Mouse (Mus musculus): ENCODE data around the gene Dusp2. TPM values are rescaled to one million over a fixed set of nuclear protein-coding genes. Genes with fewer than 3 reads are reported as not detected.
"Not testable (repeated sequence)": the region's sequence is repeated elsewhere in the genome, so short reads cannot be mapped to it uniquely, and the experiment has no call there.

Dusp2 gene
- total RNA-seq (2021) = 1 to 10 TPM; 3.3 to 3.7 TPM

- peak; percentile 85 for DNase-seq
Observed at GRCm38 (mm10) chr2:127335767-127336496, at the start of gene Dusp2. Dusp2 (plus strand) TSS chr2:127336159.

- no peak for DNase-seq
Observed at GRCm38 (mm10) chr2:127292250-127292649, 43.7 kb upstream of the Dusp2 start.

DNA sequence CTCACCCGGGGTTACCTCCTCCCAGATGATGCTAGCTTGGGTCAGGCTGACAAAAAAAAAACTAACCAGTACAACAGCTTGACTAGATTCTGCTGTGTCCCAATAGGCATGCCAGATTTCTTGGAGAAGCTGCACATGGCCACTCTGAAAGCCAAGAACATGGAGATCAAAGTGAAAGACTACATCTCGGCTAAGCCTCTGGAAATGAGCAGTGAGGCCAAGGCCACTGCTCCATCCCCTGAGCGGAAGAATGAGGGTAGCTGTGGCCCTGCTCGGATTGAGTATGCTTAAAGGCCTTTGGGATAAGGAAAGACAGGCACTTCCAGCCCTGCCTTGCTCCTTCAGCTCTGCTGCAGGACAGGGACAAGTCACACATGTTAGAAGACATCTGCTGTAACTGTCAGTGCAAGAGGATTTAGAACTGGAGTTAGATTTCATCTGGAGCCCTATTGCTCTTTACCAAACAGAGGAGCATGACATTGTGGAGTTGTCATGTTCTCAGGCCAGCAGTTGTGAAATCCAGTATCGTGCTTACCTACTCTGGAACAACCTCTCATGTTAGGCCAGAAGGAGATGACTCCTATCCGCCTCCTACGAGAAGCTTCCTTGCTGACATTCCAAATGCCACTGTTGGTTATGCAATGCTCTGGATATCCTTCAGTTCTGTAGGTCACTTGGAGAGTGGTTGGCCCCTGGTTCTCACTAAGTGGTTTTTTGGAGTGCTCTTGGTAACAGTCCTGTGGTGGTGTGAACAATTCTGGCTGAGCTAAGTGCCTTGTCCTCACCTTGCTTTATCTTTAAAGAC lies 38.8 kb upstream of the Dusp2 start:
- no peak for DNase-seq

GRCm38 (mm10) chr2:127298056-127298455 lies 37.9 kb upstream of the Dusp2 start:
- DNase-seq = no peak

- no peak for DNase-seq
Observed at GRCm38 (mm10) chr2:127300701-127301100, 35.3 kb upstream of the Dusp2 start.

DNA sequence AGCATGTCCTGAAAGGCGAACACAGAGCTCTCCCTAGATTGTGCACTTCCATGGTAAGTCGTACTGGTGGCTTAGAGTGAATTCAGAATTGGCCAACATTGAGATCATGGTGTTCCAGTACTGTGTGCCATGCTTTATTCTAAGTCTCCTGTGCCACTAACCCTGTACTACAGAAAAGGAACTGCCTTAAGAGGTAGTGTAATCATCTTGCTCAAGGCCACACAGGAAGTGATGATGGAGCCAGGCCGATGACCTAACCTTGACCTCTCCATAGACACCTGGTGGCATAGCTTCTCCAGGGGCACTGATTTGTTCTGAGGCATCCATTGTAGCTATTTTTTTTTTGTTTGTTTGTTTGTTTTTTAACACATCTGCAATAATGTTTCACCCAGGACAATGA lies 34.1 kb upstream of the Dusp2 start:
- DNase-seq = no peak

GRCm38 (mm10) chr2:127304192-127304591 lies 31.8 kb upstream of the Dusp2 start:
- DNase-seq = not testable (repeated sequence)

GRCm38 (mm10) chr2:127304609-127305210 lies 31.2 kb upstream of the Dusp2 start:
- no peak for DNase-seq

DNA sequence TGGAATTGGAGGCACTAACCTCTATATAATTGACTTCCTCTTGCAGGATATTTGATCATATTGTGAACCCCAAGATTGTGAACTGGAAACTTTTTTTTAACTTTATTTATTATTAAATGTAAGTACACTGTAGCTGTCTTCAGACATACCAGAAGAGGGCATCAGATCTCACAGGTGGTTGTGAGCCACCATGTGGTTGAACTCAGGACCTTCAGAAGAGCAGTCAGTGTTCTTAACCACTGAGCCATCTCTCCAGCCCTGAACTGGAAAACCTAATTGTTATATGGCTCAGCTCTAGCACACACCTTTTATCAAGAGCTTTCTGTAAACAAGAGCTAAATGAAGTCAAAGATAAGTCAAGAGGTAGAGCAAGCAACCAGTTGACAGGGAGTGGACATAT lies 29.8 kb upstream of the Dusp2 start:
- DNase-seq = no peak

- no peak for DNase-seq
Observed at GRCm38 (mm10) chr2:127307179-127307578, 28.8 kb upstream of the Dusp2 start.

DNA sequence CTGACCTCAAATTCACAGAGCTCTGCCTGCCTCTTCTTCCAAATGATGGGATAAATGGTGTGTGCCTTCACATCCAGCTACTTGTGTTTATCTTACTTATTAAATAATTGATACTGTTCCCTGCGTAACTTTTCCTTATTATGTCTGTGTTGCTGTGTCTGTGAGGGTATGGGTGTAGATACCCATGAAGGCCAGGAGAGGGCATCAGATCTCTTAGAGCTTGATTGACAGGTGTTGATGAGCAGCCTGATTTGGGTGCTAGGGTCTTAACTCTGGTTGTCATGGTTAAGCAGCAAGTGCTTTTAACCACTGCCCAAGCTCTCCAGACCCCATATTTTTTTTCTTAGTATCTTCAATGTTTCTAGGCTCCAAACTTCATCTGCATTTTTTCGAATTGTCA lies 27.3 kb upstream of the Dusp2 start:
- DNase-seq = no peak

DNA sequence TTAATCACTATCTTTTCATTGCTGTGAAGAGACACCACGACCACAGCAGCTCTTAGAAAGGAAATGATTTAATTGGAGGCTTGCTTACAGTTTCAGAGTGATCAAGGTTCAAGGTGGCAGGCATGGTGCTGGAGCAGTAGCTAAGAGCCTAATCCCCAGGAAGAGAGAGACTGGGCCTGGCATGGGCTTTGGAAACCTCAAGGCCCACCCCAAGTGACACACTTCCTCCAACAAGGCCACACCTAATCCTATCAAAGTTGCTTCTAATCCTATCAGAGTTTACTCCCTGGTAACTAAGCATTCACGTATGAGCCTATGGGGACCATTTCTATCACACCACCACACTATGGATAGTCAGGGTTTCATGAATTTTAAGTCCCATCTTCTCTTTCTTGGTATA lies 25.7 kb upstream of the Dusp2 start:
- DNase-seq = no peak

- DNase-seq = no peak
Observed at GRCm38 (mm10) chr2:127310685-127311084, 25.3 kb upstream of the Dusp2 start.

- no peak for DNase-seq
Observed at GRCm38 (mm10) chr2:127311193-127311592, 24.8 kb upstream of the Dusp2 start.

DNA sequence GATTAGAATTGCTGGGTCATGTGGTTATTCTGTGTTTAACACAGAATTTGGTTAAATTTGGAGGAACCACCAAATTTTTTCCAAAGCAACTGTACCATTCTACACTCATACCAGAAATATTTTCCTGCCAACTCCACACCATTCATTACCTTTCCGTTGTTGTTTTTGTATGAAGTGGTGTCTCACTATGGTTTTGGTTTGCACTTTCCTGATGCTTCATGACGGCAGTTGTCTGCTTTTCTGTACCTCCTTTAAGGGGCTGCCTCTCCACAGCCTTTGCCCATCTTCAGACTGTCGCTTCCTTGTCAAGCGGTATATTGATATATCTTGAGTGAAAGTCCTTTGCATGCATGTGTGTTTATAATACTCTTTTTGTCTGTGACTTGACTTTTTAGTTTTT lies 23.2 kb upstream of the Dusp2 start:
- DNase-seq = no peak

DNA sequence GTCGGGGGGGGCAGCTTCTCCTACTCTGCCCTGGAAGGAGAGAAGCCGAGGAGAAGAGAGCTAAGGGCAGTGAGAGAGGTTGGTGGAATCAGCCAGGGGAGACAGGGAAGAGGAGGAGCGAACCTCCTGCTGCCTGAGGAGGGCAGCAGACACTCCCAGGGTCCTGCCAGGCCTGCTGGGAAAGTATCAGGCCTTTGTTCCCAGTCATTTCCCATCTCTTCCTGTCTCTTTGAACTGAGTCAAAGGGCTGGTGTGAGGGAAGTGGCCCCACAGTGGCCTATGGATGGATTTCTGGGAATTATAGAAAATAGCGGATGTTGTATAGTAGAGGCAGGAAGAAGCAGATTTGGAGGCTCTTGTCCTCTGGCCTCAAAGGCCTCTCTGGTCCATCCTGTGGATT lies 22.1 kb upstream of the Dusp2 start:
- DNase-seq = no peak

DNA sequence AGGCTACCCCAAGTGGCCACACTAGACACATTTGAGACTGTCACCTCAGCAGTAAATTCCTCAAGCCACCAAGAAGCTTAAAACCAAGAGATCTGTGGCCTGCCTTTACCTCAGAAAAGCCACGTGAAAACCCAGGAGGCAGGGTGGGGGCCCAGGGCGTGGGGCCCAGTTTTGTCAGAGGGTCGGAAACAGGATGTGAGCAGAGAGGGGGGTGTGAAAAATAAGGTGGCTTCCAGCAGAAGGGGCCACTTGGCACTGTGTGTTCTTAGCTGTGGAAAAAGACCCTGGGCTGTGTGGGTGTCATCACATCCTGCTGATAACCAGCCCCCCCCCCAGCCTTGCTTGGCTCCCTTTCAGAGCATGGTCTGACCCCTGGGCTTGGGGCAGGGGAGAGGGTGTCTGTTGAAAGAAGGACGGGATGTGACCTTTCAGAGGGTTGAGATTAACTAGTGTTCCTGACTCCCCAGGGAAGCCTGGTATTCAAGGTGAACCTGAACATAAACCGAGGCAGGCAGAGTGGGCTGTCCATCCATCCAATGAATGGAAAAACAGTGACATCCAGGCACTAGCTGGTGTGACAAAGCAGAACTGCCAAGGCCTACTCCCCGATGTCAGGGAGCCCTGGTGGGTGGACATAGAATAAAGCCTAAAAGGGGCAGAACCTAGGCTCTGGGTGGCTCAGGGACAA lies 21.3 kb upstream of the Dusp2 start:
- DNase-seq = peak; percentile 37

GRCm38 (mm10) chr2:127315155-127315470 lies 20.8 kb upstream of the Dusp2 start:
- DNase-seq = no peak

GRCm38 (mm10) chr2:127316431-127316830 lies 19.5 kb upstream of the Dusp2 start:
- no peak for DNase-seq

- no peak for DNase-seq
Observed at GRCm38 (mm10) chr2:127318136-127318535, 17.8 kb upstream of the Dusp2 start.

GRCm38 (mm10) chr2:127319071-127319470 lies 16.9 kb upstream of the Dusp2 start:
- no peak for DNase-seq

DNA sequence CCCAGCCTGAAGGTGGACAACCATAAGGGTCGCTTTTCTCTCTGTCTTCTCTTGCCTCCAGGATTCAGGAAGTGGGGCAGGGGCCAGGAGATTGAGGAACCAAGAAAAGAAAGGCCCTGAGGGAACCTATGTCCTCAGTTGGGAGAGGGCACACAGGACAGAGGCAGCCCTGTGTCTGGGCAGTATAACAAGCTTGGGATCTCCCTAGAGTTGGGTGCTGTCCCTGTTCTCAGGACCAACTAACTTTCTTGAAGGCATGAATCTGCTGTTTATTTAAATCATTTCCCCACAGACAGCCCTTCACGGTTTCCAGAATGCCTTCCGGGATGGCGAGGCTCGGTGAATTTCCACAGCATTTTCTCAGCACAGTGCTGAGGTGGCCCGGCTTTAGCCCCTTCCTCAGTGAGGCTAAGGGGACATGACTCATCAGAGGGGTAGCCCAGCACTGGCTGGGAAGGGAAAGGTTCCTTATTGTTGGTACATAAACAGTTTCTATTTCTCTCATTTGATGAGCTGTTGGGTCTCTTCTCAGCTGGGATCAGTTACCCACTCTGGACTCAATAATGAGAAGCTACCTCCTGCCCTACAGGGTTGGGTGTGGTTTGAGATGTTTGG lies 13.2 kb upstream of the Dusp2 start:
- DNase-seq = no peak

DNA sequence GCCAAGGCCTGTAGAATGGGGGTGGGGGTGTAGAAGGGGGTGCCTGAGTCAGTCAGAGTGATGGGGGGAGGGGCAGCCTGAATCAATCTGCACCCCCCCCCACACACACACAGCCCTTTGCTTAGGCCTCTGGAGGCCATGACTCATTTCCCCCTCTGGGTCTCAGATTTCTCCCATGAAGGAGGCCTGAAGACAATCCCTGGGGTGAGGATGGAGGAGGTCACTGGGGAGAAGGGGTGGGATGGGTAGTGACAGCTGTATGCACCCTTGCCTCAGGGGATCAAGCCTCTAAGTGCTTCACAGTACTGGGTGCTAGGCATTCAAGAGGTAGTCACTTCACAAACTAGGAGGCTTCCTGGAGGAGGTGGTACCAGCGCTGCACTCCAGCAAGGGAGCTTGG lies 12.3 kb upstream of the Dusp2 start:
- no peak for DNase-seq
